Mouse (Mus musculus): ENCODE results near the gene Plekhb1.

DNA sequence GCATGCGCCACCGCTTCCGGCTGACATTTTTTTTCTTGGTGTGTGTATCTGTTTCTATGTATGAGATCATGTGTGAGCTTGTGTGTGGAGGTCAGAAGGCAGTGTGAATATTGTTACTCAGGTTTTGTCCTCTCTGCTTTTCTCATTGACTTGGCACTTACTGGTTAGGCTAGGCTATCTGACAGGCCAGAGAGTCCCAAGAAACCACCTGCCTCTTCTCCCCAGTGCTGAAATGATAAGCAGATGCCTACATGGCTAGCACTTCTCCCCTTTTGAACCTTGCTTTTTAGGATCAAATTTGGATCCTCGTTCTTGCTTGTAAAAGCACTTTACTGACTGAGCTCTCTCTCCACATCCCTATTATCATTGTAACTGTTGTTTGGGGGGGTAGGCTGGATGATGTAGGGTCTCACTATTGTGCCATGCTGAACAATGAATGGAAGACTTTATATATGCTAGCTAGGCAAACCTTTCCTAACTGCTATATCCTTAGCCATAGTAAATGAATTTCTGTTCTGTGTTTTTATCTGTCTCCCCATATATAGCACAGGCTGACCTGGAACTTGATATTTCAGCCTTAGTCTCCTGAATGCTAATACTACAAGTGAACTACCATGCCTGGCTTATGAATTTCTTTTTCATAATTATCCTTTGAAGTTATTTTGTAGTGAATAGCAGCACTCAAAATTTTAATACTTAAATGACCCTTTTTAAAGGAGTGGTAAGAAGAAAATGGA, 45.9 kb downstream of the Plekhb1 start:
- TF ChIP-seq POLR2A (IDR thresholded peaks at IDR 0.05; ENCODE audit: borderline replicate concordance, extremely low read depth, insufficient read depth, insufficient read length, poor library complexity, severe bottlenecking) (no peak), CTCF (IDR thresholded peaks at IDR 0.05; ENCODE audit: borderline replicate concordance, extremely low read depth, insufficient read depth, insufficient read length) (no peak)
